In the genomic region with DNA sequence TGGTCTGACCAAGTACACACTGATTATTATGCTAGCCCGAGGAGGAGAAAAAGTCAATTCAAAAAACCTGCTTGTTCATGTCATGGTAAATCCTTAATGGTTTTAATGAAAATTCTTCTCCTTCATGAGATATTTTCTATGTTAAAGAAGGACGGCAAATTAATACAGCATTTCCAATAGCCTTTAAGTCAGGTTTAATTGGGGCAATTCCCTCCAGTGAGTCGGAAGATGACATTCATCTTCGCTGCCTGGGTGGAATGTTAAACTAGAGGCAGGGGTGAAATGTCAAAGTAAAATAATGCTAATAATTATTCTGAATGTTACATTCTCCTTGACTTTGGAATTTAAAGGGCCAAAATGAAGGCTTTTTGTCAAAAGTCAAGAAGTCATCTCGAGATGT, we compare ENCODE assay signal across 22 mouse cellular contexts.
DNase-seq lines count a peak whose midpoint lies in the region; ATAC-seq lines count a peak whose summit lies in the region.
"Had no signal": no experiment of that assay in that cellular context is flagged by ENCODE, and none has a peak within 500 bp of the region (broad histone marks: within the 10 kb centered on the region; RNA-seq: fewer than 3 reads in every experiment).

No protein-coding gene starts in this region.

- peaks cover 7% of the 10 kb centered on the region; the same call in 1 of the 2 replicates for H3K4me1 ChIP-seq in neural tube, embryonic 11.5 days (ENCODE audit: control insufficient read depth, insufficient read depth, low read length)
- peaks cover 20% of the 10 kb centered on the region for H3K4me1 ChIP-seq in midbrain, embryonic 13.5 days (replicated peaks)
- H3K4me1 ChIP-seq: intestine, embryonic 15.5 days had no signal

- 29% methylated on average over 5 of the region's 5 CpGs for WGBS in neural tube, embryonic 11.5 days
- WGBS in midbrain, embryonic 13.5 days: 15% methylated on average over 5 of the region's 5 CpGs

- H3K36me3 ChIP-seq in neural tube, embryonic 11.5 days (ENCODE audit: control insufficient read depth, insufficient read depth, low read length): no peaks in the 10 kb centered on the region
- no peaks in the 10 kb centered on the region for H3K36me3 ChIP-seq in midbrain, embryonic 13.5 days
- H3K36me3 ChIP-seq: embryonic facial prominence, embryonic 13.5 days; G1E; intestine, embryonic 15.5 days; limb, embryonic 10.5 days had no signal

- no peak overlapping the region for H3K4me3 ChIP-seq in neural tube, embryonic 11.5 days (ENCODE audit: low read depth, low read length)
- H3K4me3 ChIP-seq in midbrain, embryonic 13.5 days (replicated peaks): no peak overlapping the region
- H3K4me3 ChIP-seq: embryonic facial prominence, embryonic 13.5 days; heart, adult 2 months; intestine, embryonic 15.5 days; limb, embryonic 10.5 days had no signal

- H3K9me3 ChIP-seq in neural tube, embryonic 11.5 days (ENCODE audit: control insufficient read depth, low read length): no peaks in the 10 kb centered on the region
- H3K9me3 ChIP-seq in midbrain, embryonic 13.5 days: no peaks in the 10 kb centered on the region
- H3K9me3 ChIP-seq: embryonic facial prominence, embryonic 13.5 days; G1E; intestine, embryonic 15.5 days; limb, embryonic 10.5 days had no signal

- H3K9ac ChIP-seq in neural tube, embryonic 11.5 days (ENCODE audit: low read length): no peak overlapping the region
- H3K9ac ChIP-seq in midbrain, embryonic 13.5 days (replicated peaks): no peak overlapping the region
- H3K9ac ChIP-seq: embryonic facial prominence, embryonic 13.5 days; intestine, embryonic 15.5 days had no signal

- H3K27me3 ChIP-seq in neural tube, embryonic 11.5 days (ENCODE audit: control insufficient read depth, insufficient read depth, low read length): no peaks in the 10 kb centered on the region
- H3K27me3 ChIP-seq in midbrain, embryonic 13.5 days: no peaks in the 10 kb centered on the region
- H3K27me3 ChIP-seq: embryonic facial prominence, embryonic 13.5 days; intestine, embryonic 15.5 days had no signal

- peak; percentile 12 for DNase-seq in embryo, embryonic 9.5 days (ENCODE audit: extremely low spot score)
- no peak for DNase-seq in embryo, embryonic 11 days
- DNase-seq in neural tube, embryonic 11.5 days (ENCODE audit: low spot score): no peak
- DNase-seq in neural tube, embryonic 10.5 days (ENCODE audit: extremely low spot score, low spot score): no peak
- DNase-seq in lung, postnatal 36 days: no peak
- DNase-seq in lung, postnatal 14 days: no peak
- DNase-seq: adrenal gland, postnatal 25 days; cerebellum, adult 11-12 months; gastrocnemius, postnatal 25 days; heart, adult 2 months; heart, postnatal 36 days; kidney, adult 9 months; kidney, postnatal 36 days; layer of hippocampus, adult 9-11 months; lung, adult 18-20 months; lung, postnatal 4 days; thymus, postnatal 25 days had no signal

- no peak overlapping the region for H3K4me2 ChIP-seq in neural tube, embryonic 11.5 days (ENCODE audit: low read depth)
- H3K4me2 ChIP-seq in midbrain, embryonic 13.5 days (replicated peaks): no peak overlapping the region
- H3K4me2 ChIP-seq: intestine, embryonic 15.5 days had no signal

- no peak for ATAC-seq in neural tube, embryonic 11.5 days (ENCODE audit: insufficient read depth, low FRiP score, low TSS enrichment)
- ATAC-seq in midbrain, embryonic 13.5 days: 0 out of 2 replicates have a peak, but pooled peaks have one; percentile 21
- ATAC-seq: intestine, embryonic 15.5 days had no signal

- H3K27ac ChIP-seq in neural tube, embryonic 11.5 days (ENCODE audit: low read depth, low read length): 0 out of 2 replicates have a peak overlapping the region, but pooled peaks have one; percentile 8
- peak overlapping the region; percentile 85 for H3K27ac ChIP-seq in midbrain, embryonic 13.5 days
- H3K27ac ChIP-seq: heart, adult 2 months; intestine, embryonic 15.5 days had no signal
